Mouse (Mus musculus) midbrain, embryonic 14.5 days (tissue): ENCODE measurements around the gene Myh2. TPM values are rescaled to one million over a fixed set of nuclear protein-coding genes. Genes with fewer than 3 reads are reported as not detected.

Experiments used
- ATAC-seq: fragments of 200-750 bp; cut with Nextera tagmentation; 2 replicates; pipeline ENCODE4 v1.8.0; 2017; ENCODE audit warnings: moderate number of reproducible peaks, moderate library complexity; ENCODE audit not compliant: low FRiP score, low TSS enrichment
- DNase-seq: peaks from one replicate; pipeline ENCODE4 v3.0.0-alpha.2; 2015
- H3K27ac ChIP-seq: fragments of 300-500 bp; sonication (generic); replicated peaks from 2 replicates; pipeline ENCODE4 v1.5.1; 2014; ENCODE audit warnings: mild to moderate bottlenecking, low read depth, low read length, moderate library complexity
- H3K27me3 ChIP-seq: fragments of 300-500 bp; sonication (generic); 2 replicates; pipeline ENCODE4 v1.6.1; 2014; ENCODE audit warnings: low read length, control low read depth, mixed read lengths; ENCODE audit not compliant: control insufficient read depth, insufficient read depth
- H3K36me3 ChIP-seq: fragments of 300-500 bp; sonication (generic); 2 replicates; pipeline ENCODE4 v1.6.1; 2014; ENCODE audit warnings: low read length, control low read depth; ENCODE audit not compliant: control insufficient read depth, insufficient read depth
- H3K4me1 ChIP-seq: fragments of 300-500 bp; sonication (generic); 2 replicates; pipeline ENCODE4 v1.6.1; 2014; ENCODE audit warnings: mild to moderate bottlenecking, antibody characterized with exemption, low read length, control low read depth; ENCODE audit not compliant: control insufficient read depth, insufficient read depth
- H3K4me2 ChIP-seq: fragments of 300-500 bp; sonication (generic); 2 replicates; pipeline ENCODE4 v1.6.1; 2014; ENCODE audit warnings: mild to moderate bottlenecking, low read length, moderate library complexity
- H3K4me3 ChIP-seq: fragments of 300-500 bp; sonication (generic); replicated peaks from 2 replicates; pipeline ENCODE4 v1.5.1; 2014; ENCODE audit warnings: low read depth, low read length
- H3K9ac ChIP-seq: fragments of 300-500 bp; sonication (generic); replicated peaks from 2 replicates; pipeline ENCODE4 v1.6.1; 2014; ENCODE audit warnings: mild to moderate bottlenecking, low read length, moderate library complexity
- H3K9me3 ChIP-seq: fragments of 300-500 bp; sonication (generic); 2 replicates; pipeline ENCODE4 v1.6.1; 2016; ENCODE audit warnings: low read length, control low read depth, mixed read lengths; ENCODE audit not compliant: control insufficient read depth
- WGBS: fragments of 180-500 bp; shearing (Covaris S2); extraction: QIAGEN DNeasy Blood & Tissue Kit; methylation state at CpG from one replicate; pipeline ENCODE4 v1.1.7; 2014; 5-methylcytosine and 5-hydroxymethylcytosine counted together
- polyA plus RNA-seq: library from polyadenylated mRNA; unstranded; fragments of >200 nt; fragmentation: Nextera tagmentation; extraction: Ambion mirVana; gene quantifications from 2 replicates; pipeline ENCODE4 v1.2.1, GENCODE M21; 2014

Gene Myh2
- polyA plus RNA-seq, 1 experiment from 2014 or later: 0.04 TPM

- 75% methylated on average over 4 of the region's 4 CpGs for WGBS
- no peak overlapping the region for H3K9ac ChIP-seq
- no peaks in the 10 kb centered on the region for H3K9me3 ChIP-seq
- DNase-seq (no peak), ATAC-seq (no peak)
- H3K4me3 ChIP-seq: no peak overlapping the region
- no peak overlapping the region for H3K27ac ChIP-seq
- H3K36me3 ChIP-seq: no peaks in the 10 kb centered on the region
- no peak overlapping the region for H3K4me2 ChIP-seq
- no peaks in the 10 kb centered on the region for H3K4me1 ChIP-seq
- H3K27me3 ChIP-seq: no peaks in the 10 kb centered on the region
These were observed 28.8 kb upstream of the Myh2 start for GRCm38 (mm10) chr11:67142047-67142446.

GRCm38 (mm10) chr11:67143065-67143464 is 27.8 kb upstream of the Myh2 start:
- Histone ChIP-seq H3K27ac (no peak overlapping the region), H3K4me1 (no peaks in the 10 kb centered on the region), H3K4me2 (no peak overlapping the region), H3K36me3 (no peaks in the 10 kb centered on the region), H3K9ac (no peak overlapping the region), H3K4me3 (no peak overlapping the region), H3K9me3 (no peaks in the 10 kb centered on the region), H3K27me3 (no peaks in the 10 kb centered on the region)
- DNase-seq (no peak), ATAC-seq (no peak)
- 83% methylated on average over 5 of the region's 5 CpGs for WGBS

GRCm38 (mm10) chr11:67143863-67144498 is 26.8 kb upstream of the Myh2 start:
- no peak for ATAC-seq
- Histone ChIP-seq H3K9ac (no peak overlapping the region), H3K4me2 (no peak overlapping the region), H3K9me3 (no peaks in the 10 kb centered on the region), H3K27me3 (no peaks in the 10 kb centered on the region), H3K36me3 (no peaks in the 10 kb centered on the region), H3K4me1 (no peaks in the 10 kb centered on the region), H3K27ac (no peak overlapping the region), H3K4me3 (no peak overlapping the region)
- WGBS: 90% methylated on average over 4 of the region's 4 CpGs
- no peak for DNase-seq

- Histone ChIP-seq H3K4me1 (no peaks in the 10 kb centered on the region), H3K36me3 (no peaks in the 10 kb centered on the region), H3K4me3 (no peak overlapping the region), H3K27ac (no peak overlapping the region), H3K27me3 (no peaks in the 10 kb centered on the region), H3K4me2 (no peak overlapping the region), H3K9me3 (no peaks in the 10 kb centered on the region), H3K9ac (no peak overlapping the region)
- no peak for ATAC-seq
- no peak for DNase-seq
- whole genome bisulfite sequencing: 77% methylated on average over 6 of the region's 6 CpGs
These were observed 26.1 kb upstream of the Myh2 start for GRCm38 (mm10) chr11:67144559-67145265.

GRCm38 (mm10) chr11:67145482-67146408 is 25.1 kb upstream of the Myh2 start:
- WGBS: 85% methylated on average over 5 of the region's 5 CpGs
- Histone ChIP-seq H3K4me3 (no peak overlapping the region), H3K27me3 (no peaks in the 10 kb centered on the region), H3K9me3 (no peaks in the 10 kb centered on the region), H3K4me2 (no peak overlapping the region), H3K4me1 (no peaks in the 10 kb centered on the region), H3K36me3 (no peaks in the 10 kb centered on the region), H3K27ac (no peak overlapping the region), H3K9ac (no peak overlapping the region)
- no peak for DNase-seq
- no peak for ATAC-seq

- DNase-seq (no peak), ATAC-seq (no peak)
- Histone ChIP-seq H3K9ac (no peak overlapping the region), H3K4me1 (no peaks in the 10 kb centered on the region), H3K27me3 (no peaks in the 10 kb centered on the region), H3K4me2 (no peak overlapping the region), H3K4me3 (no peak overlapping the region), H3K27ac (no peak overlapping the region), H3K9me3 (no peaks in the 10 kb centered on the region), H3K36me3 (no peaks in the 10 kb centered on the region)
- WGBS: 95% methylated on average over 4 of the region's 4 CpGs
These were observed 24.2 kb upstream of the Myh2 start for GRCm38 (mm10) chr11:67146409-67147282.

- Histone ChIP-seq H3K9me3 (no peaks in the 10 kb centered on the region), H3K9ac (no peak overlapping the region), H3K27me3 (no peaks in the 10 kb centered on the region), H3K36me3 (no peaks in the 10 kb centered on the region), H3K4me3 (no peak overlapping the region), H3K27ac (no peak overlapping the region), H3K4me2 (no peak overlapping the region), H3K4me1 (no peaks in the 10 kb centered on the region)
- 93% methylated on average over 12 of the region's 12 CpGs for WGBS
- ATAC-seq (no peak), DNase-seq (no peak)
These were observed 23.4 kb upstream of the Myh2 start for GRCm38 (mm10) chr11:67147283-67147921.
